Mouse (Mus musculus): ENCODE results near the gene March1. TPM values are rescaled to one million over a fixed set of nuclear protein-coding genes. Genes with fewer than 3 reads are reported as not detected.

The March1 gene
- polyA plus RNA-seq, 1 experiment from 2014 or later: 0.90 TPM

GRCm38 (mm10) chr8:66326396-66326795 lies 708.7 kb downstream of the March1 start:
- H3K9ac ChIP-seq: no peak overlapping the region
- H3K9me3 ChIP-seq: no peaks in the 10 kb centered on the region
- no peak overlapping the region for H3K4me3 ChIP-seq
- no peak overlapping the region for H3K27ac ChIP-seq
- ATAC-seq (ENCODE audit: insufficient number of reproducible peaks, insufficient read depth, low FRiP score, low TSS enrichment): no peak
- H3K4me1 ChIP-seq: no peaks in the 10 kb centered on the region
- H3K4me2 ChIP-seq (replicated peaks): no peak overlapping the region
- H3K27me3 ChIP-seq: no peaks in the 10 kb centered on the region
- no peaks in the 10 kb centered on the region for H3K36me3 ChIP-seq

GRCm38 (mm10) chr8:66332206-66332605 lies 714.5 kb downstream of the March1 start:
- no peak overlapping the region for H3K9ac ChIP-seq
- 85% methylated on average over 3 of the region's 3 CpGs for WGBS

GRCm38 (mm10) chr8:66334265-66334664 lies 716.6 kb downstream of the March1 start:
- H3K36me3 ChIP-seq: no peaks in the 10 kb centered on the region
- no peaks in the 10 kb centered on the region for H3K4me1 ChIP-seq
- H3K27ac ChIP-seq: no peak overlapping the region
- H3K9me3 ChIP-seq: no peaks in the 10 kb centered on the region
- no peak overlapping the region for H3K9ac ChIP-seq
- no peak overlapping the region for H3K4me3 ChIP-seq
- no peak overlapping the region for H3K4me2 ChIP-seq (replicated peaks)
- H3K27me3 ChIP-seq: no peaks in the 10 kb centered on the region
- no peak for ATAC-seq (ENCODE audit: insufficient number of reproducible peaks, insufficient read depth, low FRiP score, low TSS enrichment)
- WGBS: 75% methylated on average over 3 of the region's 3 CpGs

More at GRCm38 (mm10) chr8:66332206-66332605, 714.5 kb downstream of the March1 start:
- Histone ChIP-seq H3K4me2 (replicated peaks) (no peak overlapping the region), H3K4me1 (no peaks in the 10 kb centered on the region), H3K4me3 (no peak overlapping the region), H3K36me3 (no peaks in the 10 kb centered on the region), H3K27ac (no peak overlapping the region), H3K27me3 (no peaks in the 10 kb centered on the region), H3K9me3 (no peaks in the 10 kb centered on the region)
- ATAC-seq (ENCODE audit: insufficient number of reproducible peaks, insufficient read depth, low FRiP score, low TSS enrichment): no peak

DNA sequence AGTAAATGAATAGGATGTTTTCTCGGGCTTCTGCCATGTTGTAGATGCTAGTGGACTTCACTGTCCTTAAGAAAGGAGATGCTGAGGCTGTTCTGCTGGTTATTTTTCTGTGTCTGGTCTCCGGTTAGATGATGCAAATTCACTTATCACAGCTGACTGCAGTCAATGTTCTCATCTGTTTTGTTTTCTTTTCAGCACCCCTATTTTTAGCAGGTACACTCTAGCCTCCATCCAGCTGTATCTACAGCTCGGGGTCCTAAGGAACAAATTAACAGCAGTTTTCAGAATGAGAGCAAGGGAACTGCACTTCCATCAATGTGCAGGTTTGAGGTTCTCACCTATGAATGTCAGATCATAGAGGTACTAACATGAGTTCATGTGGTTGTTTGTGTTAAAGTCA lies 721.9 kb downstream of the March1 start:
- no peak overlapping the region for H3K4me3 ChIP-seq
- no peak for ATAC-seq (ENCODE audit: insufficient number of reproducible peaks, insufficient read depth, low FRiP score, low TSS enrichment)
- no peak overlapping the region for H3K4me2 ChIP-seq (replicated peaks)
- 76% methylated on average over 3 of the region's 3 CpGs for WGBS
- no peaks in the 10 kb centered on the region for H3K9me3 ChIP-seq
- H3K36me3 ChIP-seq: no peaks in the 10 kb centered on the region
- no peaks in the 10 kb centered on the region for H3K4me1 ChIP-seq
- no peaks in the 10 kb centered on the region for H3K27me3 ChIP-seq
- no peak overlapping the region for H3K27ac ChIP-seq
- no peak overlapping the region for H3K9ac ChIP-seq

- ATAC-seq (ENCODE audit: insufficient number of reproducible peaks, insufficient read depth, low FRiP score, low TSS enrichment): no peak
- WGBS: 77% methylated on average over 1 of the region's 1 CpGs
- no peak overlapping the region for H3K9ac ChIP-seq
- H3K4me2 ChIP-seq (replicated peaks): no peak overlapping the region
- no peaks in the 10 kb centered on the region for H3K27me3 ChIP-seq
- no peak overlapping the region for H3K27ac ChIP-seq
- H3K36me3 ChIP-seq: no peaks in the 10 kb centered on the region
- H3K4me1 ChIP-seq: no peaks in the 10 kb centered on the region
- no peak overlapping the region for H3K4me3 ChIP-seq
- no peaks in the 10 kb centered on the region for H3K9me3 ChIP-seq
Measured at GRCm38 (mm10) chr8:66342928-66343327, 725.2 kb downstream of the March1 start.

DNA sequence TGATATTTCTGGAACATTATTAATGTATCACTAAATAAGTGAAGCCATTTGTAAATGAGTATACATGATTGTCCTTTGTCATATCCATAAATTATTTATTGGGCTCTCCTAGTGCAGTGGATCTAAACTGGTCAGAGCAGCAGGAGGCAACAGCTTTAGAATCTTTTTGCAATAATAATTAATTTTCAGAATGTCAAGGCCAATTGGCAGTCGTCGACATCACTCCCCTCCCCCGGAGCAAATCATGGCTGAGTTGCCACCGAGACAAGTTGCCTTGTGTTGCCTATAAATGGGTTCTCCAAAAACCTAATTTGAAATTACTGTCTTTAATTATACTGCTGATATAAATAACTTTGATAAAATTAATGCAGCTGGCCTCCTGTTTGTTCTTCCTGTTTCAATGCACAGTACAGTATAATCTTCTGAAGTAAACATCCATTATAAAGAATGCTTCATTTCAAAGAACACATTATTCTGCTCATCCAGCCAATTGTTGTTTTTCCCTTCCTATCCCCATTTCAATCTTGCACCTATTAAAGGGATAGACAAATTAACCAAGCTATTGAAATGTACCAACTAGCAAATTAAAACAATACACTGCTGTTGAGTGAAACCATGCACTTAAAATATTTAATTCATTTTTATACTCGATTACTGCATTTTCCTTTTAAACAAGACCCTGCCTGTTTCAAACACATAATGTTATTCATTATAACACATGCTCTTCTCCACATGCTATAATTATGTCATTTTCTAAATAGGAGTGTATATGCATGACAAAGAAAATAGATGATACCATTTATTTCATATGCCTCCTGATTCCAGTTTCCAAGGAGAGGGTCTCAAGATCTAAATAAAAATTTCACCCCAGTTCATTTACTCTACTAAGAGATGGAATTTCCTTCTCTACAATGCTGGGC lies 745.4 kb downstream of the March1 start:
- Histone ChIP-seq H3K4me3 (no peak overlapping the region), H3K27me3 (no peaks in the 10 kb centered on the region), H3K4me2 (replicated peaks) (no peak overlapping the region), H3K36me3 (no peaks in the 10 kb centered on the region), H3K9ac (no peak overlapping the region), H3K27ac (no peak overlapping the region), H3K9me3 (no peaks in the 10 kb centered on the region), H3K4me1 (no peaks in the 10 kb centered on the region)
- ATAC-seq (ENCODE audit: insufficient number of reproducible peaks, insufficient read depth, low FRiP score, low TSS enrichment): no peak
- WGBS: 77% methylated on average over 5 of the region's 5 CpGs

GRCm38 (mm10) chr8:66383694-66384373 lies 766.1 kb downstream of the March1 start:
- H3K9ac ChIP-seq: no peak overlapping the region
- no peaks in the 10 kb centered on the region for H3K36me3 ChIP-seq
- H3K9me3 ChIP-seq: no peaks in the 10 kb centered on the region
- 86% methylated on average over 4 of the region's 4 CpGs for WGBS
- no peaks in the 10 kb centered on the region for H3K27me3 ChIP-seq
- no peak for ATAC-seq (ENCODE audit: insufficient number of reproducible peaks, insufficient read depth, low FRiP score, low TSS enrichment)
- H3K4me1 ChIP-seq: no peaks in the 10 kb centered on the region
- H3K27ac ChIP-seq: no peak overlapping the region
- no peak overlapping the region for H3K4me3 ChIP-seq
- no peak overlapping the region for H3K4me2 ChIP-seq (replicated peaks)

- no peak overlapping the region for H3K4me3 ChIP-seq
- no peak overlapping the region for H3K9ac ChIP-seq
- no peaks in the 10 kb centered on the region for H3K27me3 ChIP-seq
- no peak overlapping the region for H3K27ac ChIP-seq
- H3K9me3 ChIP-seq: no peaks in the 10 kb centered on the region
- H3K36me3 ChIP-seq: no peaks in the 10 kb centered on the region
- no peaks in the 10 kb centered on the region for H3K4me1 ChIP-seq
- ATAC-seq (ENCODE audit: insufficient number of reproducible peaks, insufficient read depth, low FRiP score, low TSS enrichment): no peak
- H3K4me2 ChIP-seq (replicated peaks): no peak overlapping the region
Measured at GRCm38 (mm10) chr8:66386008-66386407, 768.3 kb downstream of the March1 start.

DNA sequence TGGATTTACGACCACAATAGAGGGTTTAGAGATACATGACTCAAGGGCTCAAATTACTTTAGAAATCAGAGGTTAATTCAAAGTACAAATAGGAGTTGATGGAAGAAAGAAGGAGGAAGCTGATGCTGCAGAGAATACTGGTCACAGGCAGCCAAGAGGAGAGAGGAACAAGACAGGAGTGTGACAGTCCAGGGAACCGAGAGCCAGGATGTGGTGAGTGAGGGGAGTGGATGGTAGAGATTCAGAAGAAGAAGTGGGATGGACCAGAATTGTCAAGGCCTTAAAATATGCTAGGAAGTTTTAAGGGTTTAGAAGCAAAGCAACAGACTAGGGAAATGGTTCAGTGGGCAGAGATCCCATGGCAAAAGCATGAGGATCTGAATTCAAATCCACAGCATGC lies 771.0 kb downstream of the March1 start:
- Histone ChIP-seq H3K4me1 (no peaks in the 10 kb centered on the region), H3K9ac (no peak overlapping the region), H3K4me2 (replicated peaks) (no peak overlapping the region), H3K9me3 (no peaks in the 10 kb centered on the region), H3K27ac (no peak overlapping the region), H3K4me3 (no peak overlapping the region), H3K27me3 (no peaks in the 10 kb centered on the region), H3K36me3 (no peaks in the 10 kb centered on the region)
- ATAC-seq (ENCODE audit: insufficient number of reproducible peaks, insufficient read depth, low FRiP score, low TSS enrichment): no peak
- WGBS: 77% methylated on average over 2 of the region's 2 CpGs

DNA sequence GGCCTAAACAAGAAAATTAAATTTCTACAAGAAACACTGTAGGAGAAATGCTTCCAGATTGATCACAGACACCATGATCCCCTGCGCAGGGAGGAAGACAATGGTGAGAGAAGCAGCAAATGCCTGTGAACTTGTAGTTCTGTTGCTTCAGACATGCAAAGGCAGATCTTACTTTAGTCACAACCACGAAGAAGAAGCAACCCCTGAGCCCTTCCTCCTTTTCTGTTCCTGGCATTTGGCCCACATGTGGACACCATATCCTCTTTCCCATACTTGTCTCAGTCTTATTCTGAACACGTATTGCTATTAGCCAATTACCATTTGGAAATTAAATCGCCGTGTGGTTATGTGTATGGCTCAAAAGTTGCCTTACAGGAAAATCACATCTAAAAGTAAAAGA lies 773.9 kb downstream of the March1 start:
- H3K27ac ChIP-seq: no peak overlapping the region
- H3K36me3 ChIP-seq: no peaks in the 10 kb centered on the region
- no peaks in the 10 kb centered on the region for H3K9me3 ChIP-seq
- H3K27me3 ChIP-seq: no peaks in the 10 kb centered on the region
- no peak overlapping the region for H3K9ac ChIP-seq
- 84% methylated on average over 5 of the region's 5 CpGs for WGBS
- H3K4me3 ChIP-seq: no peak overlapping the region
- H3K4me1 ChIP-seq: no peaks in the 10 kb centered on the region
- no peak for ATAC-seq (ENCODE audit: insufficient number of reproducible peaks, insufficient read depth, low FRiP score, low TSS enrichment)
- H3K4me2 ChIP-seq (replicated peaks): no peak overlapping the region

- ATAC-seq (ENCODE audit: insufficient number of reproducible peaks, insufficient read depth, low FRiP score, low TSS enrichment): no peak
- Histone ChIP-seq H3K27ac (no peak overlapping the region), H3K4me1 (no peaks in the 10 kb centered on the region), H3K4me3 (no peak overlapping the region), H3K9ac (no peak overlapping the region), H3K9me3 (no peaks in the 10 kb centered on the region), H3K4me2 (replicated peaks) (no peak overlapping the region), H3K36me3 (no peaks in the 10 kb centered on the region), H3K27me3 (no peaks in the 10 kb centered on the region)
Measured at GRCm38 (mm10) chr8:66392900-66393299, 775.2 kb downstream of the March1 start.

DNA sequence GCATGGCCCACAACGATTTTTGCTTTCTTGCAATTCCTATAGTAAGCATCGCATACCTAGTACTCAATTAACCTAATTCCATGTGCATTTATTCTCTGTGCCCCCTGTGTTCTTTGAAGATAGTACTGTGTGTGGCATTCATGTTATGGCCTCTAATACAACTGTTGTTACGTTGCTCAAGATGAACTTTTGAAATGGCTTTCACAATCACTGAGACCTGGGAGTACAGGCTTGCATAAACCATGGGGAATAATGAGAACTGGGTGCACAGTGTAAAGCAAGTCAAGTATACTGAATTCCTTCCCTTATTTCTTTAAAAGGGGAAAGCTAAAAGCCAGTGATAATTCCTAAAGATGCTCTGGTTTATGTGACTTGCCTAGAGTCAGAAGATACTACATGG lies 776.4 kb downstream of the March1 start:
- H3K4me1 ChIP-seq: no peaks in the 10 kb centered on the region
- 82% methylated on average over 3 of the region's 3 CpGs for WGBS
- H3K4me2 ChIP-seq (replicated peaks): no peak overlapping the region
- no peak overlapping the region for H3K27ac ChIP-seq
- no peaks in the 10 kb centered on the region for H3K27me3 ChIP-seq
- no peaks in the 10 kb centered on the region for H3K9me3 ChIP-seq
- ATAC-seq (ENCODE audit: insufficient number of reproducible peaks, insufficient read depth, low FRiP score, low TSS enrichment): no peak
- H3K36me3 ChIP-seq: no peaks in the 10 kb centered on the region
- no peak overlapping the region for H3K9ac ChIP-seq
- H3K4me3 ChIP-seq: no peak overlapping the region
